Mouse (Mus musculus): Measurements from ENCODE around the gene Stxbp4.

- TF ChIP-seq CTCF (conservative IDR thresholded peaks at IDR 0.05; ENCODE audit: insufficient read depth, insufficient read length, low read depth, low read length) (no peak), POLR2A (IDR thresholded peaks at IDR 0.05; ENCODE audit: low read depth, low read length) (no peak)
Observed at GRCm38 (mm10) chr11:90634661-90635060, 3.2 kb downstream of the Stxbp4 start.

Measured in kidney, adult 2 months (tissue).